Mouse (Mus musculus) lung, embryonic 14.5 days (tissue): ENCODE measurements around the gene Gata3. TPM values are rescaled to one million over a fixed set of nuclear protein-coding genes. Genes with fewer than 3 reads are reported as not detected.

Experiments used
- ATAC-seq: fragments of 200-750 bp; cut with Nextera tagmentation; 2 replicates; pipeline ENCODE4 v1.8.0; 2017; ENCODE audit warnings: mild to moderate bottlenecking, moderate TSS enrichment, moderate library complexity; ENCODE audit not compliant: insufficient read depth
- DNase-seq: peaks from one replicate; pipeline ENCODE4 v3.0.0-alpha.2; 2015
- H3K27ac ChIP-seq: fragments of 300-500 bp; sonication (generic); 2 replicates; pipeline ENCODE4 v1.5.1; 2014; ENCODE audit warnings: low read depth, mild to moderate bottlenecking, moderate library complexity
- H3K27me3 ChIP-seq: fragments of 300-500 bp; sonication (generic); 2 replicates; pipeline ENCODE4 v1.6.1; 2014; ENCODE audit warnings: low read length, control low read depth; ENCODE audit not compliant: insufficient read depth
- H3K36me3 ChIP-seq: fragments of 300-500 bp; sonication (generic); 2 replicates; pipeline ENCODE4 v1.6.1; 2014; ENCODE audit warnings: control low read depth; ENCODE audit not compliant: insufficient read depth
- H3K4me1 ChIP-seq: fragments of 300-500 bp; sonication (generic); 2 replicates; pipeline ENCODE4 v1.6.1; 2014; ENCODE audit warnings: antibody characterized with exemption, control low read depth; ENCODE audit not compliant: insufficient read depth
- H3K4me2 ChIP-seq: fragments of 300-500 bp; sonication (generic); 2 replicates; pipeline ENCODE4 v1.6.1; 2014; ENCODE audit warnings: mild to moderate bottlenecking
- H3K4me3 ChIP-seq: fragments of 300-500 bp; sonication (generic); 2 replicates; pipeline ENCODE4 v1.5.1; 2014; ENCODE audit warnings: low read depth, low read length
- H3K9ac ChIP-seq: fragments of 300-500 bp; sonication (generic); 2 replicates; pipeline ENCODE4 v1.6.1; 2014
- H3K9me3 ChIP-seq: fragments of 300-500 bp; sonication (generic); 2 replicates; pipeline ENCODE4 v1.6.1; 2016; ENCODE audit warnings: low read depth, low read length, control low read depth
- CTCF ChIP-seq: IDR thresholded peaks from 2 replicates; pipeline ENCODE4 v1.5.1; 2016; ENCODE audit warnings: antibody characterized with exemption, low read depth
- WGBS: fragments of 180-500 bp; shearing (Covaris S2); extraction: QIAGEN DNeasy Blood & Tissue Kit; methylation state at CpG from one replicate; pipeline ENCODE4 v1.1.7; 2014; 5-methylcytosine and 5-hydroxymethylcytosine counted together
- polyA plus RNA-seq: library from polyadenylated mRNA; unstranded; fragments of >200 nt; fragmentation: Nextera tagmentation; extraction: Ambion mirVana; gene quantifications from 2 replicates; pipeline ENCODE4 v1.2.1, GENCODE M21; 2014

Gene Gata3
- polyA plus RNA-seq, 1 experiment from 2014 or later: 2.9 TPM

GRCm38 (mm10) chr2:9876621-9877325 lies 13.1 kb downstream of the Gata3 start:
- Histone ChIP-seq H3K36me3 (no peaks in the 10 kb centered on the region), H3K9me3 (no peaks in the 10 kb centered on the region), H3K4me1 (peaks cover 7% of the 10 kb centered on the region; the same call in 1 of the 2 replicates), H3K4me2 (peak overlapping the region; percentile 98), H3K4me3 (peak overlapping the region; percentile 49), H3K9ac (peak overlapping the region; percentile 44), H3K27me3 (peaks cover 77% of the 10 kb centered on the region), H3K27ac (no peak overlapping the region)
- DNase-seq (no peak), ATAC-seq (no peak)
- 6% methylated on average over 31 of the region's 31 CpGs for WGBS
- no peak for TF ChIP-seq CTCF

GRCm38 (mm10) chr2:9875676-9876357 lies 14.0 kb downstream of the Gata3 start:
- Histone ChIP-seq H3K27me3 (peaks cover 77% of the 10 kb centered on the region), H3K9ac (no peak overlapping the region), H3K27ac (no peak overlapping the region), H3K4me1 (no peaks in the 10 kb centered on the region), H3K4me3 (peak overlapping the region; percentile 49; the same call in 1 of the 2 replicates), H3K4me2 (peak overlapping the region; percentile 98), H3K36me3 (no peaks in the 10 kb centered on the region), H3K9me3 (no peaks in the 10 kb centered on the region)
- DNase-seq (no peak), ATAC-seq (no peak)
- 29% methylated on average over 12 of the region's 12 CpGs for WGBS
- no peak for TF ChIP-seq CTCF

GRCm38 (mm10) chr2:9875220-9875619 lies 14.6 kb downstream of the Gata3 start:
- TF ChIP-seq CTCF: no peak
- DNase-seq (no peak), ATAC-seq (no peak)
- H3K9ac ChIP-seq: no peak overlapping the region
- no peaks in the 10 kb centered on the region for H3K4me1 ChIP-seq
- peak overlapping the region; percentile 29; the same call in 1 of the 2 replicates for H3K4me2 ChIP-seq
- H3K9me3 ChIP-seq: no peaks in the 10 kb centered on the region
- peaks cover 73% of the 10 kb centered on the region for H3K27me3 ChIP-seq
- no peak overlapping the region for H3K27ac ChIP-seq
- no peak overlapping the region for H3K4me3 ChIP-seq
- 16% methylated on average over 4 of the region's 4 CpGs for WGBS
- no peaks in the 10 kb centered on the region for H3K36me3 ChIP-seq

DNA sequence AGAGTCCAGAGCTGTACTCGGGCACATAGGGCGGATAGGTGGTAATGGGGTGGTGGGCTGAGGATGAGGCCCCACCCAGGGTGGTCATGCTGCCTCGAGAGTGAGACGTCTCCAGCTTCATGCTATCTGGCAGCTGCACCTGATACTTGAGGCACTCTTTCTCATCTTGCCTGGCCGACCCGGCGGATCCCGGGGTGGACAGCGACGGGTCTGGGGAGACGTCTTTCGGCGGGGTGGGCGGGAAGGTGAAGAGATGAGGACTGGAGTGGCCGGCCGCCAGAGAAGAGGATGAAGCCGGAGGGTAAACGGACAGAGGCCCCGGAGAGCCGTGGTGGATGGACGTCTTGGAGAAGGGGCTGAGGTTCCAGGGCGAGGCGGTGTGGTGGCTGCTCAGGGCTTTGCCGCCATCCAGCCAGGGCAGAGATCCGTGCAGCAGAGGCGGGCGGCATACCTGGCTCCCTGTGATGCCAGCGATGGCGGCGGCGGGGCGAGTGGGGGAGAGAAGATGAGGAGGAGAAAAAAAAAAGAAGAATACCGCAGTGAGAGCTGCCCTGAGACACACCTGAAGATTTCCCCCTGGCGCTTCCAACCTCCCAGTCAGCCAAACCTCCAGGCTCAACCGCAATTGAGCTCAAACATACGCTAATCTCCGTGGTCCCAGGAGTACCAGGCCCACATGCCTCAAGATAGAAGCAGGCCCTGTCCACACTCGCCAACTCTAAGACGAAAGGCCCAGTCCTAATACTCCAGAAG lies 15.2 kb downstream of the Gata3 start:
- 12% methylated on average over 36 of the region's 39 CpGs for WGBS
- ATAC-seq: no peak
- H3K36me3 ChIP-seq: no peaks in the 10 kb centered on the region
- no peak overlapping the region for H3K27ac ChIP-seq
- peaks cover 67% of the 10 kb centered on the region for H3K27me3 ChIP-seq
- H3K4me1 ChIP-seq: no peaks in the 10 kb centered on the region
- H3K4me2 ChIP-seq: peak overlapping the region; percentile 29; the same call in 1 of the 2 replicates
- no peaks in the 10 kb centered on the region for H3K9me3 ChIP-seq
- no peak overlapping the region for H3K9ac ChIP-seq
- TF ChIP-seq CTCF: no peak
- H3K4me3 ChIP-seq: no peak overlapping the region
- DNase-seq: no peak

DNA sequence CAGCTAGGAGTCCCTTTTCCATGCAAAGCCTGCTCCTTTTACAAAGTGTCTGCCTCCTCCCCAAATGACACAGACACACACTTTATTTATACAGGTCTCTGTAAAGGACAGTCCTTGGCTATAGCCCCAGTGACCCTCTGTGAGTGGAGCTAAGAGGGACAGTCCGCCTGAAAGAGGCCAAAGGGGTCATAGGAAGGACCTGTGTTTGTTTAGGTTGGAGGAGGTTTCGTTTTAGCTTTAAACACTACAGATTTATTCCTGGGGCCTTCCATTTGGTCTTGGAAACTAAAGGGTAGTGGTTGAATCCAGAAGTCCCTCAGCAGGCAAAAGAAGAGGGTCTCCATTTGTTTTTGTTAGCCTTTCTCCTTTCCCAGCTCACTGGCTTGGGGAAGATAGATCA lies 16.1 kb downstream of the Gata3 start:
- no peak overlapping the region for H3K4me2 ChIP-seq
- H3K27ac ChIP-seq: no peak overlapping the region
- no peak overlapping the region for H3K9ac ChIP-seq
- no peaks in the 10 kb centered on the region for H3K9me3 ChIP-seq
- 23% methylated on average over 2 of the region's 2 CpGs for WGBS
- no peak overlapping the region for H3K4me3 ChIP-seq
- no peak for ATAC-seq
- H3K27me3 ChIP-seq: peaks cover 66% of the 10 kb centered on the region
- DNase-seq: no peak
- TF ChIP-seq CTCF: no peak
- H3K36me3 ChIP-seq: no peaks in the 10 kb centered on the region
- H3K4me1 ChIP-seq: no peaks in the 10 kb centered on the region

DNA sequence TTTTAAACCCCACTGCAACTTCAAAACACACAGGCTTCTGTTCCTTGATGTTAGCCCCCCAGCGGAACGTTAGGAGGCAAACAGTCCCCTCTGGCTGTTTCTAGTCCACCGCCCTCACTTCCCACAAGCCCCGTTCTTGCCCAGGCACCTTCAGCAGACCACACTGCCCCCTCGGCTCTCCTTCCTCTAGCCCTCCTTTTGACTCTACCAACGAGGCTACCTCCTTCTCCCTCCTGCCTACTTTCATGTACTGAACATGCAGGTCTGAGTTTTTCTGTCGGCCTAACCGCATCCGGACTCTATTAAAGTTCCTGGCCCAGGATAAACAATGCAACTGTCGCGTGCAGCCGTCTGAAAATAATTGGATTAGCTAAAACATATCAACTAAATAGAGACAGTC lies 17.2 kb downstream of the Gata3 start:
- no peak for DNase-seq
- Histone ChIP-seq H3K27ac (no peak overlapping the region), H3K27me3 (peaks cover 64% of the 10 kb centered on the region), H3K4me2 (no peak overlapping the region), H3K9ac (no peak overlapping the region), H3K4me3 (no peak overlapping the region), H3K36me3 (no peaks in the 10 kb centered on the region), H3K9me3 (no peaks in the 10 kb centered on the region), H3K4me1 (no peaks in the 10 kb centered on the region)
- WGBS: 21% methylated on average over 12 of the region's 12 CpGs
- 0 out of 2 replicates have a peak, but pooled peaks have one; percentile 2 for TF ChIP-seq CTCF
- ATAC-seq: no peak

DNA sequence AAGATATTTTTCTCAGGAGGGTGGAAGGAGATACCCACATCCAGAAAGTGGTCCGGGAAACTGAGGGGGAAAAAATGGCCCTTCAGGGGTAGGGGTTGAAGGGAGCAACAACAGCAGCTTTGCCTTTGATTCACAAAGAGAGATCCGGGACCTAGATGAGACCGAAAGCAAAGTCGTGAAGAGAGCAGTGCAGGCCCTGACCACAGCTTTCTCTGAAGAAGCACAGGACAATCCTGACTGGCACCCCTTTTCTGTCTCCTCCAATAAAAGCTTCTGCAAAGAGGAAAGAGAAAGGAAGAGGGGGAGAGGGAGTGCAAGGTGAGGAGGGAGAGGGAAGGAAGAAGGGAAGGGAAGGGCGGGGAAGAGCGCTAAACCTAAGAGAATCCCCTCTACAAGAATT lies 18.0 kb downstream of the Gata3 start:
- no peak for ATAC-seq

More for the DNA sequence above, 18.0 kb downstream of the Gata3 start:
- Histone ChIP-seq H3K4me1 (no peaks in the 10 kb centered on the region), H3K36me3 (no peaks in the 10 kb centered on the region), H3K9me3 (no peaks in the 10 kb centered on the region), H3K27me3 (peaks cover 55% of the 10 kb centered on the region), H3K4me3 (no peak overlapping the region), H3K4me2 (no peak overlapping the region), H3K9ac (no peak overlapping the region), H3K27ac (no peak overlapping the region)
- no peak for DNase-seq
- 55% methylated on average over 6 of the region's 6 CpGs for WGBS
- TF ChIP-seq CTCF: no peak
